In genomic region chr6:136906937-136907293, GRCm38 (mm10) we compare ENCODE assay signal across 14 mouse cellular contexts. TPM values are rescaled to one million over a fixed set of nuclear protein-coding genes. Genes with fewer than 3 reads are reported as not detected.
A peak's percentile ranks its signal among the peaks of the same experiment; 100 is the strongest.
DNase-seq lines count a peak whose midpoint lies in the region; TF ChIP-seq lines count a peak whose summit lies in the region.
"Had no signal": no experiment of that assay in that cellular context is flagged by ENCODE, and none has a peak within 500 bp of the region (broad histone marks: within the 10 kb centered on the region; RNA-seq: fewer than 3 reads in every experiment).

No protein-coding gene starts in this region.

- H3K4me1 ChIP-seq in cortical plate, adult 2 months (ENCODE audit: control insufficient read depth, insufficient read depth, low read length) = peaks cover 2% of the 10 kb centered on the region
- H3K4me1 ChIP-seq: liver, embryonic 15.5 days; midbrain, embryonic 12.5 days; neural tube, embryonic 12.5 days had no signal

- H3K4me3 ChIP-seq in cortical plate, adult 2 months (ENCODE audit: insufficient read depth, low read length) = no peak overlapping the region
- H3K4me3 ChIP-seq: heart, embryonic 13.5 days; liver, embryonic 15.5 days; midbrain, embryonic 12.5 days; neural tube, embryonic 12.5 days had no signal

- peak; percentile 14 for DNase-seq in kidney, adult 11 months
- DNase-seq in kidney, adult 18-20 months = no peak
- DNase-seq in R1 (ENCODE audit: low read depth, low spot score) = peak; percentile 14
- DNase-seq in lung, postnatal 10 days = peak; percentile 78
- no peak for DNase-seq in spleen, postnatal 36 days (ENCODE audit: low spot score in 2 of 2)
- DNase-seq in layer of hippocampus, adult 11-12 months (ENCODE audit: low spot score) = no peak
- DNase-seq: cerebellum, adult 2 months; retina, postnatal 1 day had no signal

- 0 out of 2 replicates have a peak overlapping the region, but pooled peaks have one; percentile 12 for H3K27ac ChIP-seq in cortical plate, adult 2 months (ENCODE audit: insufficient read depth, low read length)
- H3K27ac ChIP-seq: heart, embryonic 13.5 days; liver, embryonic 15.5 days; midbrain, embryonic 12.5 days; neural tube, embryonic 12.5 days had no signal

- TF ChIP-seq POLR2A in cortical plate, adult 2 months (IDR thresholded peaks at IDR 0.05; ENCODE audit: extremely low read depth, insufficient read depth, low read length) = no peak

- no peak for TF ChIP-seq CTCF in cortical plate, adult 2 months (IDR thresholded peaks at IDR 0.05; ENCODE audit: extremely low read depth, insufficient read depth, low read length)

RNA-seq across cellular contexts. Expression of gene Erp27, which starts 15.1 kb away (rescaled TPM):
- 0.21 and 0.25 TPM in 2 replicates for polyA plus RNA-seq in cortical plate, adult 2 months (2012; rRNA removed)
- polyA plus RNA-seq: midbrain, embryonic 12.5 days; neural tube, embryonic 12.5 days had no signal

RNA-seq across cellular contexts. Expression of gene Pde6h, which starts 16.7 kb away (rescaled TPM):
- polyA plus RNA-seq in cortical plate, adult 2 months (2012; rRNA removed) = 0.46 and 0.93 TPM in 2 replicates
- polyA plus RNA-seq: forebrain, embryonic 14.5 days; heart, embryonic 13.5 days; liver, embryonic 15.5 days; midbrain, embryonic 12.5 days; neural tube, embryonic 12.5 days had no signal

RNA-seq across cellular contexts. Expression of gene Mgp, which starts 31.3 kb away (rescaled TPM):
- 152 and 207 TPM in 2 replicates for polyA plus RNA-seq in cortical plate, adult 2 months (2012; rRNA removed)

RNA-seq across cellular contexts. Expression of gene Arhgdib, which starts 34.8 kb away (rescaled TPM):
- 23.5 and 25.7 TPM in 2 replicates for polyA plus RNA-seq in cortical plate, adult 2 months (2012; rRNA removed)

RNA-seq across cellular contexts. Expression of gene Art4, which starts 49.4 kb away (rescaled TPM):
- 0.06 TPM in 1 of 2 replicates, not detected in the other for polyA plus RNA-seq in cortical plate, adult 2 months (2012; rRNA removed)
- polyA plus RNA-seq: forebrain, embryonic 14.5 days had no signal

Comparison
In these comparisons a context has a peak if more than half of its experiments do, and no peak if none do; other contexts are left out.
1. DNase-seq: peak in kidney, adult 11 months (single experiment), R1 (single experiment) and lung, postnatal 10 days (single experiment); none in kidney, adult 18-20 months (single experiment), spleen, postnatal 36 days (0 of 2) and layer of hippocampus, adult 11-12 months (single experiment).